Mouse (Mus musculus): Measurements from ENCODE around the gene Smarca2. TPM values are rescaled to one million over a fixed set of nuclear protein-coding genes. Genes with fewer than 3 reads are reported as not detected.

Smarca2 gene
- polyA plus RNA-seq, 1 experiment from 2014 or later, result 153 TPM

DNA sequence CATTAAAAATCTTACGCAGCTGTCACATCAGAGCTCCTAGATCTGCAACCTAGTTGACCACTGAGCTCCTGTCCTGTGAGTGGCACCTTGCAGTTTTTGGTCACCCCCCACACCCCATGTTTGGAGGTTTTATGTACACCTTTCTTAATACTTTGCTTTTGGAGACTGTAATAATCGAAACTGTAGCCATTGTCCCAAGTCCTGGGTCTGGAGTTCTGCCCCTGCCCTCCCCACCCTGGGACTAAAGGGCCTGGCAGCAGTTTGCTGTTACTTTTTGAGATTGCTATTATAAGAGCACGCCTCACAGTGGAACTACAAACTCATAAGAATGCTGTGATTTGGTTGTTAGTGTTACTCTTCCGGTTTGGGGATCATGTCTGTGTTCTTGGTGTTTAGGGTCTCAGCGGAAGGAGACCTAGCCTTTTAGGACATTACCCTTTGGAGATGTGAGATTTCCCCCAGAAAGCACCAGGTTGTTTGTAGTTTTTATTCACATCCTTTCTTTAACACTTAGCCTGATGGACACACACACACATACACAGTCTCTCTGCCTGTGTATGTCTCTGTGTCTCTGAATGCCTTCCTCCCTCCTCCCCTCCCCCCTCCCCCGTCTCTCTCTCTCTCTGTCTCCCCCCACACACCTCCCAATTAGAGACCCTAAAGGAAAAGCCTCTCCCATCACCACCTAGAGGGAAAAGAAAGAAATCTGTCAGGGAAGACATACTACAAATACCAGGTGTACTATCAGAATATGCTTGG lies 142.0 kb downstream of the Smarca2 start:
- DNase-seq (ENCODE audit: low read depth, low spot score) (no peak), ATAC-seq (no peak)
- H3K27me3 ChIP-seq, result no peaks in the 10 kb centered on the region
- no peak for TF ChIP-seq CTCF (IDR thresholded peaks at IDR 0.05)
- ChIA-PET CTCF (interaction anchor here (0.8 kb wide), 1 partner anchor 13 kb away, joined by 3 read pairs; no protein-coding TSS in a partner anchor), POLR2A (no interaction called here)
- in situ Hi-C loops (cut with MboI; ENCODE audit: low pct_unique_long_range_greater_than_20kb), result loop anchor here (10.0 kb wide), 1 partner anchor 468 kb away; the partner anchor contains the start of gene Vldlr

DNA sequence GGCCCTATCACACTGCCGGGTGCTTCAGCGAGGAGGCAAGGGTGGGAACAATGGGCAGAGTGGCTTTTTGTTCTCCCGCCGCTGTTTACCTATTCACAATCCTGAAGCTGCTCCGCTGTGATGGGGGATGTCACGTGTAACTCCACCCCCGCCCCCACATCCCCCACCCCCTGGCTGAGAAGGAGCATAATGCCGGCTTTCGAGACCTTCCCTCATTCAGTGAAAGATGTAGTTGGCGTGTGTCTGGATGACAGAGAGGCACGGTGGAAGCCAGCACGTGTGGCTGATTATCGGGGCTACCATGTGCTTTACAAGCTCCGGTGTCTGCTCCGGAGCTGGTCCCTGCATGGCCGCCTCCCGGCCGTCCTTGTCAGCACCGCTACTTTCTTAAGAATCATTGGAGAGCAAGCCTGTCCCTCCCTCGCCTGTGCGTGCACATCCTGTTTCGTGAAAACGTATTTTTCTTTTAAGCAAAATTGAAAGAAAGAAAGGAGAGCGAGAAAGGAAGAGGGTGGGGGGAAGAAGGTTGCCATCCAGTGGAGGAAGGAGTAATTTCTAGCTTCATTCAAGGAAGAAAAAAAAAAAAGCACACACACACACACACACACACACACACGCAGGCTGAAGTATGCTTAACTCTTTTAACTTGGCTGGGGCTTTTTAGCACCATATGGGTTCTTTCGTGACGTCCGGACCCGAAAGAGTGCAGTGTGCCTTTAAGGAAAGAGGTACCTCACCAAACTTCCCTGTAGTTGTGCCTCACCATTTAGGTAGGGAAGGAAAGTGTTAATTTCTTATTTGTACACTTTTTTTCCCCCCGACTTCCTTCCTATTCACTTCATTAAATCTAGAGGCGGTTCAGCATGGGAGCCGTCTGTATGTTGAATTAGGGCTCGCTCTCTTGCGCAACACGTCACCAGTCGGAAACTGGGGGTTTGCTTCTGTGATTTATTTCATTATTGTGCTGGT lies 143.0 kb downstream of the Smarca2 start:
- ChIA-PET CTCF (interaction anchor here (0.8 to 2.6 kb wide), 2 partner anchors 12 to 14 kb away, joined by 3 to 7 read pairs; no protein-coding TSS in a partner anchor), POLR2A (interaction anchor here (0.5 to 0.7 kb wide), 3 partner anchors 399 to 1081 kb away, joined by 3 read pairs; no protein-coding TSS in a partner anchor)
- H3K27me3 ChIP-seq, result no peaks in the 10 kb centered on the region
- ATAC-seq (peak; percentile 65), DNase-seq (ENCODE audit: low read depth, low spot score) (peak; percentile 58)
- in situ Hi-C loops (cut with MboI; ENCODE audit: low pct_unique_long_range_greater_than_20kb), result loop anchor here (10.0 kb wide), 1 partner anchor 467 kb away; the partner anchor contains the start of gene Vldlr
- TF ChIP-seq CTCF (IDR thresholded peaks at IDR 0.05), result peak; percentile 55

DNA sequence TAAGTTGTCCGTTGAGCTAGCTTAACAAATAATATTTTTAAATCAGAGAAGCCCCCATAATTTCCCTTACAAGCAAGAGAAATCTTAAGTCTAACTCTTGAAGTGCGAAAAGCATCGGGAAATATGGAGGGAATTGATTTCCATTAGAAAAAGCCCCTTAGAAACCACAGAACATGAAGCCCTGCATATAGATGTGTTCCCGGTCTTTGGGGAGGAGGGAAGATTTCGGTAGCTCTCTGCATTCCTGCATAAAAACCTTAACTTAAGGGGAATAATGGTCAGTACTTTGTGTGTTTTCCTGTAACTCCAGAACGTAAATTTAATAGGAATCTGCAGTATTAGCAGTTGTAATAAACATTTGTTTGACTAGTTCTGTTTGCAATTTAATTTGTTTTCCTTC lies 143.8 kb downstream of the Smarca2 start:
- no peak for TF ChIP-seq CTCF (IDR thresholded peaks at IDR 0.05)
- in situ Hi-C loops (cut with MboI; ENCODE audit: low pct_unique_long_range_greater_than_20kb), result loop anchor here (10.0 kb wide), 1 partner anchor 466 kb away; the partner anchor contains the start of gene Vldlr
- ATAC-seq (no peak), DNase-seq (ENCODE audit: low read depth, low spot score) (no peak)
- ChIA-PET CTCF (interaction anchor here (1.4 to 2.6 kb wide), 3 partner anchors 13 to 677 kb away, joined by 3 to 7 read pairs (median 6); no protein-coding TSS in a partner anchor), POLR2A (interaction anchor here (0.6 to 0.7 kb wide), 3 partner anchors 678 to 1423 kb away, joined by 3 to 6 read pairs (median 3); no protein-coding TSS in a partner anchor)
- no peaks in the 10 kb centered on the region for H3K27me3 ChIP-seq

DNA sequence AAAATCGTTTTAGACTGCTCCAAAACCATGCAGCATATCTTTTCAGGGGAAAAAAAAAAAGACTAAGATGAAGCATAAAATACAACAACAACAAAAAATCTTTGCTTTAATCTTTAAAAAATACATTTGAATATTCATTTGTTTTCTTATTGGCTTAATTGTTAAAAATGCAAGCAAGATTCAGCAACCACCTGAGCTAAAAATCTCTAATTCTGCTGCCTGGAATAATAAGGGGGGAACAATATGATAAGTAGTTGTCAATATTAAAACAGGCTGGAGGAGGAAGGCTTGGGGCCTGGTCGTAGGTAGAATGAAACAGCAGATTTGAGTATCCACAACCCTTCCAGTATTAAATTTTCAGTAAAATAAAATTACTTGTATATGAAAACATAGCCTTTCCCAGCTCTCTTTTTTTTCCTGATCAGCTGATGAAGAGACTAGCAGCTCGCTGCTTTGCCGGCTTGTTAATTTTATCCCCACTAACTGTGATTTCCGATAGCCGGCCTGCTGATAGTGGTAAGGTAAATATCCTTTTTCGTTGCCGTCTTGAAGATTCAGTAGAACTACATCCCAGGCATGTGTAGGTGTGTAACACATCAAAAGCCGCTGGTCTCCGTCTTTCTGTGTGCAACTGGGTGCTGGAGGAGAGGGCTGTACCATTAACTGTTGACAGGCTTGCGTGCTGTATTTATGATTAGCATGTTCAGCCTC lies 144.7 kb downstream of the Smarca2 start:
- no peak for TF ChIP-seq CTCF (IDR thresholded peaks at IDR 0.05)
- ChIA-PET CTCF (interaction anchor here (1.4 to 2.6 kb wide), 3 partner anchors 14 to 676 kb away, joined by 3 to 7 read pairs (median 6); no protein-coding TSS in a partner anchor), POLR2A (no interaction called here)
- in situ Hi-C loops (cut with MboI; ENCODE audit: low pct_unique_long_range_greater_than_20kb), result loop anchor here (10.0 kb wide), 1 partner anchor 465 kb away; the partner anchor contains the start of gene Vldlr
- DNase-seq (ENCODE audit: low read depth, low spot score) (no peak), ATAC-seq (no peak)
- H3K27me3 ChIP-seq, result no peaks in the 10 kb centered on the region

DNA sequence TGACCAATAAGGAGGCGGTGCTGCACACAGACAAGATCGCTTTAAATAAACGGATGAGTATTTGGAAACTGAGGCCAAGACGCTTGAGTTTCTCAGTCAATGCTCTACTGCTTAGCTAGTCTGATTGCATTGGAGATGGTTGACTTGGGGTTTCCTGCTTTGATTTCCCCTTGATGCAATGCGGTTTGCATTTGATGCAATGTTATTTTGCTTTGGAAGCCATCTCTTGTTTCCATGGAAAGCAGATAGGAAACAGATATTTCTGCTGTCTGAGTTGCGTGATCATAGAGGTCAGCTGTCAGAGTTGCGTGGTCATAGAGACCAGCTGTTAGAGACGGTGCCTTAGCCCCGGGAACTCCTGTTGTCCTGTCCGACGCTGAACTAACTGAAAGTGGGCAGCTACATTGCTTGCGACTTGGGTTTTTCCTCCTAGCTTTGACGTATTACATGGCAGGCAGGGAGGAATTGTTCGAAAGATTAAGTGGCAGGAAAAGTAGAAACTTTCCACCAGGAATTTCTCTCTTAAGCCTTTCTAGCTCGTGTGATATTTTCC lies 147.8 kb downstream of the Smarca2 start:
- H3K27me3 ChIP-seq, result no peaks in the 10 kb centered on the region
- ATAC-seq, result peak; percentile 52
- peak; percentile 63 for DNase-seq (ENCODE audit: low read depth, low spot score)
- TF ChIP-seq CTCF (IDR thresholded peaks at IDR 0.05), result no peak
- ChIA-PET POLR2A (interaction anchor here (0.6 to 1.0 kb wide), 2 partner anchors 93 to 1259 kb away, joined by 3 to 8 read pairs; no protein-coding TSS in a partner anchor), CTCF (interaction anchor here (2.4 kb wide), 1 partner anchor 10 kb away, joined by 8 read pairs; no protein-coding TSS in a partner anchor)
- in situ Hi-C loops (cut with MboI; ENCODE audit: low pct_unique_long_range_greater_than_20kb), result no loop called here

DNA sequence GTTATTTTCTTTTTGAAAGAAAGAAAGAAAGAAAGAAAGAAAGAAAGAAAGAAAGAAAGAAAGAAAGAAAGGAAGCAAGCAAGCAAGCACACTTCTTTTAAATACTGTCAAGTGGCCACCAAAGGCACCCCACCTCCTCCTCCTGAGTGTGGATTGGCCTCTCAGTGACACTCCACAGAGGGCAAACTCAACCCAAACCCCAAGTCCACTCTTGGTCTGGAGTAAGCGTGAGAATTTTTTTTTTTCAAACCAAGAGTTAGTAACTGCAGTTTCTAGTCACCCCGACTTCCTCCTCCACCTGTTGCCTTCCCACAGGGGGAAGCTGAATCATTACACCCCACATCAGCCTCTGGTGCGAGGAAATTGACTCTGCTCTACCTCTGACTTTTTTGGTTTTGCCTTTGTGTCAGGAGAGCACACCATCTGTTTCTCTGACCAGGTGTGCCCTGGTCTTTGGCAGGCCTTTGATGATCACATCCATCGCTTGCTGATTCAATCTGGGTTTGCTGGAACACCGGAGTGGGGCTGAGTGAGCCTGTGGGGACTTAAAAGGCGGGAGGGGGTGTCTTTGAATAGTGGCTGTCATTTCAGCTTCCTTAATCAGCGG lies 148.5 kb downstream of the Smarca2 start:
- in situ Hi-C loops (cut with MboI; ENCODE audit: low pct_unique_long_range_greater_than_20kb), result no loop called here
- no peaks in the 10 kb centered on the region for H3K27me3 ChIP-seq
- DNase-seq (ENCODE audit: low read depth, low spot score) (peak; percentile 15), ATAC-seq (peak; percentile 17)
- ChIA-PET POLR2A (interaction anchor here (0.6 to 1.0 kb wide), 4 partner anchors 26 to 201 kb away, joined by 3 to 4 read pairs (median 3); no protein-coding TSS in a partner anchor), CTCF (interaction anchor here (2.4 kb wide), 1 partner anchor 10 kb away, joined by 8 read pairs; no protein-coding TSS in a partner anchor)
- no peak for TF ChIP-seq CTCF (IDR thresholded peaks at IDR 0.05)

DNA sequence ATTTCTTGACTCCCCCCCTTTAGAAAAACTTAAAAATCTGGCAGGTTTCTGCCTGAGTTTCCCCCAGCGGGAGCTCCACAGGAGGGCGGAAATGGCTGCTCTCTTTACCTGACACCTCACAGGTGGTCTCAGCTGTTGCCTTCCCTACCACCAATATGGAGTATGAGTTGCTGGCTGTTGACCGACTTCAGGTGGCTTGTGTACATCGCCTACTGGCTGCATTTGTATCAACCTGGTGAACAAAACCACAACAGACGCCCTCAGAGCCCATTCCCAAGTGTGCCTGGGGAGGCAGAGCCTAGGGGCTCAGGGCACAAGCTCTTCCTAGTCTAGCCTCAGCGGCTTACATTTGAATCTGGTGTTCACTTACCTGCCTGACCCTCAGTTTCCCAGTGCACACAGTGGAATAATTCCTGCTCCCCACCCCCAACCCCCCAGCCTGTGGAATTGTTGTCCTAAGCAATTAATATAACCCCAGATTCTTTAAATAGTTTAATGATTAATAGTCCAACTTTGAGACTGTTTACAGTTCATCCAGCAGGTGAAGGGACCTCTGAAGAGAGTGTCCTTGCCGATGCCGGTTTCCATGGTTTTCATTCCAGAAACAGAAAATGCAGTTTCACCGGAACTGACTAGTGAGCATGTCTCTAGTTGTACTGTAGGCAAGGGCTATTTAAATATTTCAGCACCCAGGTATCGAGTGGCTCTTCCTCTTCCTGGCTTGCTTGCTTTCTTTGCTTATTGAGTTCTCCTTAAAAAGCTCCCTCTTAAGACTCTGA lies 149.4 kb downstream of the Smarca2 start:
- DNase-seq (ENCODE audit: low read depth, low spot score) (no peak), ATAC-seq (no peak)
- in situ Hi-C loops (cut with MboI; ENCODE audit: low pct_unique_long_range_greater_than_20kb), result no loop called here
- H3K27me3 ChIP-seq, result no peaks in the 10 kb centered on the region
- no peak for TF ChIP-seq CTCF (IDR thresholded peaks at IDR 0.05)
- ChIA-PET CTCF (interaction anchor here (0.6 to 1.5 kb wide), 2 partner anchors 22 to 483 kb away, joined by 3 to 4 read pairs; no protein-coding TSS in a partner anchor), POLR2A (interaction anchor here (0.8 to 1.0 kb wide), 3 partner anchors 57 to 200 kb away, joined by 3 read pairs; no protein-coding TSS in a partner anchor)

DNA sequence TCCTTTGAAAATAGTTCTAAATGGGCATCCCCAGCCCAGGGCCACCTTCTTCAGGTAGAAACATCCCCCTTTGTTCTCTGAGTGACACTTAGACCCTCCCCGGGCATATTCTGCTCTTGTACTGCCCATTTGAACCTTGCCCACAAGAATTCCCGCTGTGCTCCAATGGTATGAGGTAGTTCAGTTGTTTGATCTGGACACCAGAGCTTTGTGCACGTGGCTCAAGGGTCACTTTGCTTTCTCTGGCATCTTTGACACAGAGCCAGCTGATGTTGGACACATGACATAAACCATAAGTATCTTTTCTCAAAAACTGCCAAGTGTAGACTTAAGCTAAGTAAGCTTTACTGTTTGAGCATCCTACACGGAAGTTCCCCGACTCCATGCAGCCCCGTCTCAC lies 151.1 kb downstream of the Smarca2 start:
- ChIA-PET POLR2A (no interaction called here), CTCF (no interaction called here)
- in situ Hi-C loops (cut with MboI; ENCODE audit: low pct_unique_long_range_greater_than_20kb), result no loop called here
- DNase-seq (ENCODE audit: low read depth, low spot score), result no peak
- no peak for TF ChIP-seq CTCF (IDR thresholded peaks at IDR 0.05)
- H3K27me3 ChIP-seq, result no peaks in the 10 kb centered on the region
- ATAC-seq, result no peak
